ENCODE assay signal across 8 mouse cellular contexts in genomic region chr19:4113806-4114230, GRCm38 (mm10). TPM values are rescaled to one million over a fixed set of nuclear protein-coding genes. Genes with fewer than 3 reads are reported as not detected.
DNase-seq lines count a peak whose midpoint lies in the region; ATAC-seq and TF ChIP-seq lines count a peak whose summit lies in the region.

No protein-coding gene starts in this region.

- ATAC-seq in lung, embryonic 14.5 days (ENCODE audit: insufficient read depth), result peak; percentile 23
- ATAC-seq in heart, embryonic 13.5 days (ENCODE audit: extremely low read depth, insufficient number of reproducible peaks, low FRiP score, low TSS enrichment), result 0 out of 2 replicates have a peak, but pooled peaks have one; percentile 51
- ATAC-seq in limb, embryonic 12.5 days (ENCODE audit: insufficient number of reproducible peaks, insufficient read depth, low FRiP score, low TSS enrichment, low read depth), result peak; percentile 22; the same call in 1 of the 2 replicates
- ATAC-seq in neural tube, embryonic 15.5 days (ENCODE audit: low FRiP score), result no peak

- H3K4me3 ChIP-seq in lung, embryonic 14.5 days (ENCODE audit: low read depth, low read length), result no peak overlapping the region
- H3K4me3 ChIP-seq in lung, adult 2 months (replicated peaks; ENCODE audit: extremely low read depth, low read depth, low read length), result no peak overlapping the region
- no peak overlapping the region for H3K4me3 ChIP-seq in heart, embryonic 13.5 days
- no peak overlapping the region for H3K4me3 ChIP-seq in limb, embryonic 12.5 days (replicated peaks)
- H3K4me3 ChIP-seq in spleen, adult 2 months (ENCODE audit: extremely low read depth, insufficient read depth, insufficient read length), result no peak overlapping the region
- no peak overlapping the region for H3K4me3 ChIP-seq in neural tube, embryonic 15.5 days (replicated peaks)

- peak overlapping the region; percentile 11; the same call in 1 of the 2 replicates for H3K4me2 ChIP-seq in lung, embryonic 14.5 days
- H3K4me2 ChIP-seq in heart, embryonic 13.5 days, result no peak overlapping the region
- H3K4me2 ChIP-seq in limb, embryonic 12.5 days, result peak overlapping the region; percentile 15; the same call in 1 of the 2 replicates
- H3K4me2 ChIP-seq in neural tube, embryonic 15.5 days, result no peak overlapping the region

- no peaks in the 10 kb centered on the region for H3K27me3 ChIP-seq in lung, embryonic 14.5 days (ENCODE audit: insufficient read depth, low read length)
- H3K27me3 ChIP-seq in heart, embryonic 13.5 days (replicated peaks), result no peaks in the 10 kb centered on the region
- H3K27me3 ChIP-seq in limb, embryonic 12.5 days, result no peaks in the 10 kb centered on the region
- H3K27me3 ChIP-seq in spleen, adult 2 months (ENCODE audit: control insufficient read depth, insufficient read depth, low read length), result no peaks in the 10 kb centered on the region
- H3K27me3 ChIP-seq in neural tube, embryonic 15.5 days (replicated peaks), result no peaks in the 10 kb centered on the region

- TF ChIP-seq POLR2A in lung, adult 2 months (IDR thresholded peaks at IDR 0.05; ENCODE audit: borderline replicate concordance, extremely low read depth, low read depth, low read length), result no peak
- TF ChIP-seq POLR2A in spleen, adult 2 months (IDR thresholded peaks at IDR 0.05; ENCODE audit: low read depth, low read length), result no peak

- 22% methylated on average over 5 of the region's 5 CpGs for WGBS in lung, embryonic 14.5 days
- WGBS in lung, adult 2 months, result 21% methylated on average over 5 of the region's 5 CpGs
- WGBS in heart, embryonic 13.5 days, result 47% methylated on average over 5 of the region's 5 CpGs
- 23% methylated on average over 5 of the region's 5 CpGs for WGBS in limb, embryonic 12.5 days
- under 1% methylated on average over 5 of the region's 5 CpGs for WGBS in spleen, adult 2 months
- WGBS in neural tube, embryonic 15.5 days, result 58% methylated on average over 5 of the region's 5 CpGs

- H3K27ac ChIP-seq in lung, embryonic 14.5 days (ENCODE audit: low read depth), result no peak overlapping the region
- peak overlapping the region; percentile 55; the same call in 1 of the 2 replicates for H3K27ac ChIP-seq in heart, embryonic 13.5 days (replicated peaks)
- peak overlapping the region; percentile 83 for H3K27ac ChIP-seq in limb, embryonic 12.5 days
- peak overlapping the region; percentile 95 for H3K27ac ChIP-seq in spleen, adult 2 months (ENCODE audit: insufficient read depth, low read length)
- H3K27ac ChIP-seq in neural tube, embryonic 15.5 days (replicated peaks), result no peak overlapping the region

- no peak for DNase-seq in lung, embryonic 14.5 days
- DNase-seq in lung, adult 2 months, result no peak
- peak in 1 of 2 experiments; percentile 69 for DNase-seq in spleen, adult 2 months (ENCODE audit: low read depth in 1 of 2, low spot score in 2 of 2)
- DNase-seq in frontal cortex, postnatal 10 days (ENCODE audit: low spot score in 2 of 2), result no peak
- DNase-seq in layer of hippocampus, adult 8-10 months (ENCODE audit: low spot score in 2 of 2), result no peak

- no peak for TF ChIP-seq CTCF in lung, embryonic 14.5 days (IDR thresholded peaks at IDR 0.05; ENCODE audit: low read depth)
- no peak for TF ChIP-seq CTCF in lung, adult 2 months (IDR thresholded peaks at IDR 0.05; ENCODE audit: insufficient read depth, low read length)
- TF ChIP-seq CTCF in spleen, adult 2 months (IDR thresholded peaks at IDR 0.05; ENCODE audit: extremely low read depth, insufficient read depth, insufficient read length, insufficient replicate concordance), result no peak

- peaks cover 63% of the 10 kb centered on the region for H3K36me3 ChIP-seq in lung, embryonic 14.5 days (ENCODE audit: insufficient read depth)
- H3K36me3 ChIP-seq in heart, embryonic 13.5 days, result peaks cover 82% of the 10 kb centered on the region
- H3K36me3 ChIP-seq in limb, embryonic 12.5 days, result peaks cover 74% of the 10 kb centered on the region
- peaks cover 41% of the 10 kb centered on the region for H3K36me3 ChIP-seq in spleen, adult 2 months (ENCODE audit: control insufficient read depth, insufficient read depth, low read length)
- H3K36me3 ChIP-seq in neural tube, embryonic 15.5 days, result peaks cover 89% of the 10 kb centered on the region

- no peak overlapping the region for H3K9ac ChIP-seq in lung, embryonic 14.5 days
- 0 out of 2 replicates have a peak overlapping the region, but pooled peaks have one; percentile 3 for H3K9ac ChIP-seq in heart, embryonic 13.5 days
- peak overlapping the region; percentile 4; the same call in 1 of the 2 replicates for H3K9ac ChIP-seq in limb, embryonic 12.5 days (replicated peaks)
- H3K9ac ChIP-seq in neural tube, embryonic 15.5 days (replicated peaks), result no peak overlapping the region

- H3K9me3 ChIP-seq in lung, embryonic 14.5 days (ENCODE audit: low read depth, low read length), result no peaks in the 10 kb centered on the region
- H3K9me3 ChIP-seq in heart, embryonic 13.5 days, result no peaks in the 10 kb centered on the region
- no peaks in the 10 kb centered on the region for H3K9me3 ChIP-seq in limb, embryonic 12.5 days
- H3K9me3 ChIP-seq in neural tube, embryonic 15.5 days (replicated peaks), result no peaks in the 10 kb centered on the region

- H3K4me1 ChIP-seq in lung, embryonic 14.5 days (ENCODE audit: insufficient read depth), result no peaks in the 10 kb centered on the region
- peaks cover 10% of the 10 kb centered on the region for H3K4me1 ChIP-seq in lung, adult 2 months (ENCODE audit: control insufficient read depth, insufficient read depth, low read length)
- H3K4me1 ChIP-seq in heart, embryonic 13.5 days, result peaks cover 18% of the 10 kb centered on the region
- H3K4me1 ChIP-seq in limb, embryonic 12.5 days (replicated peaks), result peaks cover 19% of the 10 kb centered on the region
- H3K4me1 ChIP-seq in spleen, adult 2 months (ENCODE audit: control insufficient read depth, insufficient read depth, insufficient read length), result peaks cover 27% of the 10 kb centered on the region
- H3K4me1 ChIP-seq in neural tube, embryonic 15.5 days, result 0 out of 2 replicates have a peak, but pooled peaks cover 5% of the 10 kb centered on the region

RNA-seq across cellular contexts. Expression of gene Aip, which starts 11.8 kb away (rescaled TPM):
- polyA plus RNA-seq in lung, embryonic 14.5 days (2014; fragmentation: Nextera tagmentation; extraction: Ambion mirVana), result 93.5 and 94.5 TPM in 2 replicates
- 108 and 123 TPM in 2 replicates for polyA plus RNA-seq in lung, adult 2 months (2012; rRNA removed)
- polyA plus RNA-seq in heart, embryonic 13.5 days (2015; fragmentation: Nextera tagmentation; extraction: Ambion mirVana), result 84.3 and 96.3 TPM in 2 replicates
- 86.5 and 87.5 TPM in 2 replicates for polyA plus RNA-seq in limb, embryonic 12.5 days (2016; fragmentation: Nextera tagmentation; extraction: Ambion mirVana)
- 85.3 and 99.6 TPM in 2 replicates for polyA plus RNA-seq in spleen, adult 2 months (2012; rRNA removed)
- polyA plus RNA-seq in neural tube, embryonic 15.5 days (2015; fragmentation: Nextera tagmentation; extraction: Ambion mirVana), result 105 and 111 TPM in 2 replicates
- total RNA-seq in layer of hippocampus, adult 8-10 months (2022), result 100 to 1,000 TPM; 117 to 127 (median 123) TPM

RNA-seq across cellular contexts. Expression of gene Pitpnm1, which starts 14.0 kb away (rescaled TPM):
- polyA plus RNA-seq in lung, embryonic 14.5 days (2014; fragmentation: Nextera tagmentation; extraction: Ambion mirVana), result 5.5 and 7.3 TPM in 2 replicates
- 152 and 163 TPM in 2 replicates for polyA plus RNA-seq in lung, adult 2 months (2012; rRNA removed)
- polyA plus RNA-seq in heart, embryonic 13.5 days (2015; fragmentation: Nextera tagmentation; extraction: Ambion mirVana), result 18.2 and 21.8 TPM in 2 replicates
- polyA plus RNA-seq in limb, embryonic 12.5 days (2016; fragmentation: Nextera tagmentation; extraction: Ambion mirVana), result 11.6 and 13.0 TPM in 2 replicates
- polyA plus RNA-seq in spleen, adult 2 months (2012; rRNA removed), result 358 and 415 TPM in 2 replicates
- 72.1 and 80.9 TPM in 2 replicates for polyA plus RNA-seq in neural tube, embryonic 15.5 days (2015; fragmentation: Nextera tagmentation; extraction: Ambion mirVana)
- total RNA-seq in layer of hippocampus, adult 8-10 months (2022), result 100 to 1,000 TPM; 180 to 200 (median 193) TPM

RNA-seq across cellular contexts. Expression of gene Cdk2ap2, which starts 16.8 kb away (rescaled TPM):
- polyA plus RNA-seq in lung, embryonic 14.5 days (2014; fragmentation: Nextera tagmentation; extraction: Ambion mirVana), result 76.6 and 76.8 TPM in 2 replicates
- polyA plus RNA-seq in lung, adult 2 months (2012; rRNA removed), result 200 and 245 TPM in 2 replicates
- 64.5 and 64.9 TPM in 2 replicates for polyA plus RNA-seq in heart, embryonic 13.5 days (2015; fragmentation: Nextera tagmentation; extraction: Ambion mirVana)
- polyA plus RNA-seq in limb, embryonic 12.5 days (2016; fragmentation: Nextera tagmentation; extraction: Ambion mirVana), result 66.9 and 67.1 TPM in 2 replicates
- polyA plus RNA-seq in spleen, adult 2 months (2012; rRNA removed), result 247 and 334 TPM in 2 replicates
- 88.7 and 99.0 TPM in 2 replicates for polyA plus RNA-seq in neural tube, embryonic 15.5 days (2015; fragmentation: Nextera tagmentation; extraction: Ambion mirVana)
- total RNA-seq in layer of hippocampus, adult 8-10 months (2022), result 10 to 100 TPM; 27.6 to 38.9 (median 31.5) TPM

RNA-seq across cellular contexts. Expression of gene Gpr152, which starts 25.8 kb away (rescaled TPM):
- not detected in 2 replicates for polyA plus RNA-seq in lung, embryonic 14.5 days (2014; fragmentation: Nextera tagmentation; extraction: Ambion mirVana)
- 0.05 and 0.08 TPM in 2 replicates for polyA plus RNA-seq in lung, adult 2 months (2012; rRNA removed)
- polyA plus RNA-seq in heart, embryonic 13.5 days (2015; fragmentation: Nextera tagmentation; extraction: Ambion mirVana), result not detected in 2 replicates
- not detected in 2 replicates for polyA plus RNA-seq in limb, embryonic 12.5 days (2016; fragmentation: Nextera tagmentation; extraction: Ambion mirVana)
- 0.09 and 0.11 TPM in 2 replicates for polyA plus RNA-seq in spleen, adult 2 months (2012; rRNA removed)
- polyA plus RNA-seq in neural tube, embryonic 15.5 days (2015; fragmentation: Nextera tagmentation; extraction: Ambion mirVana), result not detected in 2 replicates
- total RNA-seq in layer of hippocampus, adult 8-10 months (2022), result under 1 TPM in 1 of 4 experiments, not detected in 3; 0.07 TPM

RNA-seq across cellular contexts. Expression of gene Cabp4, which starts 30.0 kb away (rescaled TPM):
- polyA plus RNA-seq in lung, embryonic 14.5 days (2014; fragmentation: Nextera tagmentation; extraction: Ambion mirVana), result 0.09 TPM in 1 of 2 replicates, not detected in the other
- polyA plus RNA-seq in lung, adult 2 months (2012; rRNA removed), result 0.08 TPM in 1 of 2 replicates, not detected in the other
- not detected in 2 replicates for polyA plus RNA-seq in heart, embryonic 13.5 days (2015; fragmentation: Nextera tagmentation; extraction: Ambion mirVana)
- 0.12 and 0.14 TPM in 2 replicates for polyA plus RNA-seq in limb, embryonic 12.5 days (2016; fragmentation: Nextera tagmentation; extraction: Ambion mirVana)
- polyA plus RNA-seq in spleen, adult 2 months (2012; rRNA removed), result 1.9 and 2.2 TPM in 2 replicates
- polyA plus RNA-seq in neural tube, embryonic 15.5 days (2015; fragmentation: Nextera tagmentation; extraction: Ambion mirVana), result 0.20 and 0.28 TPM in 2 replicates
- under 1 TPM in 1 of 4 experiments, not detected in 3; 0.68 TPM for total RNA-seq in layer of hippocampus, adult 8-10 months (2022)

Comparison
In these comparisons a context has a peak if more than half of its experiments do, and no peak if none do; other contexts are left out.
1. H3K27ac ChIP-seq: peak in heart, embryonic 13.5 days (single experiment), limb, embryonic 12.5 days (single experiment) and spleen, adult 2 months (single experiment); none in lung, embryonic 14.5 days (single experiment) and neural tube, embryonic 15.5 days (single experiment).
2. H3K4me2 ChIP-seq: peak in lung, embryonic 14.5 days (single experiment) and limb, embryonic 12.5 days (single experiment); none in heart, embryonic 13.5 days (single experiment) and neural tube, embryonic 15.5 days (single experiment).
3. H3K9ac ChIP-seq: peak in heart, embryonic 13.5 days (single experiment) and limb, embryonic 12.5 days (single experiment); none in lung, embryonic 14.5 days (single experiment) and neural tube, embryonic 15.5 days (single experiment).